8 mouse cellular contexts compared by ENCODE assay signal in the genomic region with DNA sequence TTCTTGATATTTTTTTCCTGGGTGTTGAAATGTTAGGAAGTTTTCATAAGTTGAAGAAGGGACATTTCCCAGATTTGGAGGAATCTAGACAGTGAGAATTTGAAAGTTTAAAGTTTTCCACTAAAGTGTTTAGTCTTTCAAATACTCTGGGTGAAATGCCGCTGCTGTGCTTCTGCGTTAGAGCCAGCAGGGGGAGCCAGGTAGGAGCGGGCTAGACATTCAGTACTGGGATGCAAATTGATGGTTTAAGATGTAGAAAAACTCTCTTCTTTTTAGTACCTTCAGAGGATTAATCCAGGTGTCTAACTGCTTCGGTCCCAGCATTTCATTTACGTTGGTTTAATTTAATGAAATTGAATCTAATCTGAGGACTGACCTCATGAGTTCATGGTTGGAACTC.
DNase-seq lines count a peak whose midpoint lies in the region; ATAC-seq lines count a peak whose summit lies in the region.

No protein-coding gene starts in this region.

- H3K27me3 ChIP-seq in midbrain, embryonic 11.5 days (ENCODE audit: control insufficient read depth, insufficient read depth, low read length): no peaks in the 10 kb centered on the region
- no peaks in the 10 kb centered on the region for H3K27me3 ChIP-seq in midbrain, embryonic 16.5 days (ENCODE audit: control insufficient read depth, insufficient read depth, low read depth, low read length)
- H3K27me3 ChIP-seq in limb, embryonic 11.5 days (ENCODE audit: control insufficient read depth, insufficient read depth, low read length): no peaks in the 10 kb centered on the region

- no peak overlapping the region for H3K9ac ChIP-seq in midbrain, embryonic 11.5 days (ENCODE audit: low read length)
- H3K9ac ChIP-seq in midbrain, embryonic 16.5 days (ENCODE audit: low read depth, low read length): no peak overlapping the region
- no peak overlapping the region for H3K9ac ChIP-seq in limb, embryonic 11.5 days (ENCODE audit: low read length)

- no peak overlapping the region for H3K27ac ChIP-seq in midbrain, embryonic 11.5 days (ENCODE audit: low read depth, low read length)
- H3K27ac ChIP-seq in midbrain, embryonic 16.5 days (ENCODE audit: low read length): no peak overlapping the region
- H3K27ac ChIP-seq in limb, embryonic 11.5 days (replicated peaks; ENCODE audit: low read depth, low read length): no peak overlapping the region

- no peak overlapping the region for H3K4me3 ChIP-seq in midbrain, embryonic 11.5 days (ENCODE audit: low read depth, low read length)
- H3K4me3 ChIP-seq in midbrain, embryonic 16.5 days (ENCODE audit: low read depth, low read length): no peak overlapping the region
- no peak overlapping the region for H3K4me3 ChIP-seq in limb, embryonic 11.5 days (ENCODE audit: low read depth, low read length)

- H3K4me1 ChIP-seq in midbrain, embryonic 11.5 days (ENCODE audit: control insufficient read depth, insufficient read depth, low read length): no peaks in the 10 kb centered on the region
- H3K4me1 ChIP-seq in midbrain, embryonic 16.5 days (ENCODE audit: control insufficient read depth, insufficient read depth, low read length): no peaks in the 10 kb centered on the region
- no peaks in the 10 kb centered on the region for H3K4me1 ChIP-seq in limb, embryonic 11.5 days (ENCODE audit: control insufficient read depth, insufficient read depth, low read length)

- ATAC-seq in midbrain, embryonic 11.5 days (ENCODE audit: low FRiP score): no peak
- ATAC-seq in midbrain, embryonic 16.5 days: no peak
- ATAC-seq in limb, embryonic 11.5 days (ENCODE audit: insufficient number of reproducible peaks, low FRiP score, low TSS enrichment, low read depth): no peak

- intact Hi-C loops in heart, postnatal 36 days (cut with DNase I): loop anchor here (1.0 kb wide), 1 partner anchor 178 kb away; no protein-coding TSS in a partner anchor

- H3K9me3 ChIP-seq in midbrain, embryonic 11.5 days (ENCODE audit: control insufficient read depth, low read length): no peaks in the 10 kb centered on the region
- no peaks in the 10 kb centered on the region for H3K9me3 ChIP-seq in midbrain, embryonic 16.5 days (replicated peaks; ENCODE audit: control insufficient read depth, low read length, poor library complexity, severe bottlenecking)
- no peaks in the 10 kb centered on the region for H3K9me3 ChIP-seq in limb, embryonic 11.5 days (ENCODE audit: control insufficient read depth, low read length)

- DNase-seq in adrenal gland, adult (ENCODE audit: inconsistent age in 2 of 2, low spot score in 1 of 2): peak; percentile 20 to 73
- DNase-seq in adrenal gland, postnatal 4 days (ENCODE audit: low spot score in 2 of 2): no peak
- DNase-seq in midbrain, embryonic 11.5 days (ENCODE audit: low spot score, missing footprints): peak; percentile 94
- DNase-seq in c-Kit-positive CD71-positive TER-119-positive erythroid progenitor cells, embryonic 14.5 days (ENCODE audit: low spot score): peak; percentile 20
- DNase-seq in heart, postnatal 36 days: peak; percentile 5 to 47
- peak; percentile 61 for DNase-seq in limb, embryonic 11.5 days (ENCODE audit: low spot score)
- DNase-seq in right cerebral cortex, adult 18-20 months: peak; percentile 18

- no peaks in the 10 kb centered on the region for H3K36me3 ChIP-seq in midbrain, embryonic 11.5 days (ENCODE audit: control insufficient read depth, insufficient read depth, low read length)
- H3K36me3 ChIP-seq in midbrain, embryonic 16.5 days (ENCODE audit: control insufficient read depth, insufficient read depth, low read length): no peaks in the 10 kb centered on the region
- no peaks in the 10 kb centered on the region for H3K36me3 ChIP-seq in limb, embryonic 11.5 days (ENCODE audit: control insufficient read depth, insufficient read depth, low read length)

- 14% methylated on average over 5 of the region's 5 CpGs for WGBS in midbrain, embryonic 11.5 days
- WGBS in midbrain, embryonic 16.5 days: 8% methylated on average over 5 of the region's 5 CpGs
- 11% methylated on average over 5 of the region's 5 CpGs for WGBS in limb, embryonic 11.5 days

- H3K4me2 ChIP-seq in midbrain, embryonic 11.5 days: no peak overlapping the region
- H3K4me2 ChIP-seq in midbrain, embryonic 16.5 days (ENCODE audit: low read length): no peak overlapping the region
- no peak overlapping the region for H3K4me2 ChIP-seq in limb, embryonic 11.5 days (ENCODE audit: low read depth, severe bottlenecking)

Comparison
In these comparisons a context has a peak if more than half of its experiments do, and no peak if none do; other contexts are left out.
1. DNase-seq: peak in adrenal gland, adult (2 of 2), midbrain, embryonic 11.5 days (single experiment), c-Kit-positive CD71-positive TER-119-positive erythroid progenitor cells, embryonic 14.5 days (single experiment), heart, postnatal 36 days (2 of 2), limb, embryonic 11.5 days (single experiment) and right cerebral cortex, adult 18-20 months (single experiment); none in adrenal gland, postnatal 4 days (0 of 2).